Mouse (Mus musculus) lung, postnatal 25 days (tissue): ENCODE measurements at regions not wholly inside any gene's neighbourhood (a gene's known extent, or its start where the extent isn't known, plus 50 kb on each side); places are given as distances from the start of the nearest gene placed in this dataset.

Source experiments
- DNase-seq: peaks from one replicate; pipeline ENCODE4 v3.0.0; 2022; ENCODE audit warnings: low spot score

GRCm38 (mm10) chr14:24999008-24999572 is 459.9 kb upstream of the Zmiz1 start:
- DNase-seq, result no peak

GRCm38 (mm10) chr14:25005241-25005946 is 453.6 kb upstream of the Zmiz1 start:
- no peak for DNase-seq

GRCm38 (mm10) chr14:25011926-25012325 is 447.1 kb upstream of the Zmiz1 start:
- no peak for DNase-seq

- DNase-seq, result no peak
Measured at GRCm38 (mm10) chr14:25015288-25016238, 443.4 kb upstream of the Zmiz1 start.

- no peak for DNase-seq
Measured at GRCm38 (mm10) chr14:25017860-25018259, 441.1 kb upstream of the Zmiz1 start.

GRCm38 (mm10) chr14:25019306-25019905 is 439.6 kb upstream of the Zmiz1 start:
- DNase-seq, result no peak

- DNase-seq, result no peak
Measured at GRCm38 (mm10) chr14:25022523-25023269, 436.3 kb upstream of the Zmiz1 start.

GRCm38 (mm10) chr14:25023270-25023800 is 435.6 kb upstream of the Zmiz1 start:
- no peak for DNase-seq

GRCm38 (mm10) chr14:25025074-25025473 is 433.9 kb upstream of the Zmiz1 start:
- DNase-seq, result no peak

GRCm38 (mm10) chr14:25027076-25027475 is 431.9 kb upstream of the Zmiz1 start:
- no peak for DNase-seq

GRCm38 (mm10) chr14:25027842-25028241 is 431.1 kb upstream of the Zmiz1 start:
- no peak for DNase-seq

- no peak for DNase-seq
Measured at GRCm38 (mm10) chr14:25030881-25031280, 428.1 kb upstream of the Zmiz1 start.

GRCm38 (mm10) chr14:25031756-25032680 is 427.0 kb upstream of the Zmiz1 start:
- no peak for DNase-seq

- DNase-seq, result no peak
Measured at GRCm38 (mm10) chr14:25032899-25033298, 426.1 kb upstream of the Zmiz1 start.

- DNase-seq, result no peak
Measured at GRCm38 (mm10) chr14:25042265-25042664, 416.7 kb upstream of the Zmiz1 start.

- no peak for DNase-seq
Measured at GRCm38 (mm10) chr14:25044106-25044505, 414.9 kb upstream of the Zmiz1 start.

- no peak for DNase-seq
Measured at GRCm38 (mm10) chr14:25044867-25045266, 414.1 kb upstream of the Zmiz1 start.

GRCm38 (mm10) chr14:25050674-25051251 is 408.2 kb upstream of the Zmiz1 start:
- DNase-seq, result no peak

- DNase-seq, result no peak
Measured at GRCm38 (mm10) chr14:25052175-25052574, 406.8 kb upstream of the Zmiz1 start.

- no peak for DNase-seq
Measured at GRCm38 (mm10) chr14:25059351-25059750, 399.6 kb upstream of the Zmiz1 start.
